Mouse (Mus musculus) gastrocnemius, postnatal 4 days (tissue): ENCODE measurements at regions not wholly inside any gene's neighbourhood (a gene's known extent, or its start where the extent isn't known, plus 50 kb on each side); places are given as distances from the start of the nearest gene placed in this dataset.

Experiments used
- DNase-seq, 2 experiments: peaks; one replicate each; pipeline ENCODE4 v3.0.0; 2021 to 2022; ENCODE audit warnings: low spot score in 2 of 2, mixed read lengths in 2 of 2

- DNase-seq: no peak
Measured at GRCm38 (mm10) chr4:64811974-64812373, 312.0 kb upstream of the Pappa start.

- no peak for DNase-seq
Measured at GRCm38 (mm10) chr4:64812812-64813211, 311.2 kb upstream of the Pappa start.

- DNase-seq: no peak
Measured at GRCm38 (mm10) chr4:64832882-64833281, 291.1 kb upstream of the Pappa start.

- no peak for DNase-seq
Measured at GRCm38 (mm10) chr4:64874521-64874920, 249.5 kb upstream of the Pappa start.

GRCm38 (mm10) chr4:64876924-64877323, 247.1 kb upstream of the Pappa start:
- no peak for DNase-seq

GRCm38 (mm10) chr4:64897935-64898334, 226.0 kb upstream of the Pappa start:
- DNase-seq: no peak

GRCm38 (mm10) chr4:64901091-64901845, 222.7 kb upstream of the Pappa start:
- no peak for DNase-seq

- no peak for DNase-seq
Measured at GRCm38 (mm10) chr4:64923751-64924150, 200.2 kb upstream of the Pappa start.

GRCm38 (mm10) chr4:64928553-64928952, 195.4 kb upstream of the Pappa start:
- no peak for DNase-seq

- DNase-seq: no peak
Measured at GRCm38 (mm10) chr4:64945547-64945946, 178.4 kb upstream of the Pappa start.

- DNase-seq: no peak
Measured at GRCm38 (mm10) chr4:64952651-64953050, 171.3 kb upstream of the Pappa start.

GRCm38 (mm10) chr4:64958843-64959242, 165.1 kb upstream of the Pappa start:
- DNase-seq: no peak

- DNase-seq: no peak
Measured at GRCm38 (mm10) chr4:64961796-64962195, 162.2 kb upstream of the Pappa start.
